Mouse (Mus musculus) cerebellum, postnatal 36 days (tissue): ENCODE measurements around the gene Dpysl5.
"Not testable (repeated sequence)": the region's sequence is repeated elsewhere in the genome, so short reads cannot be mapped to it uniquely, and the experiment has no call there.

Source experiments
- DNase-seq, 2 experiments: peaks; one replicate each; pipeline ENCODE4 v3.0.0; 2021 to 2022; ENCODE audit warnings: mixed read lengths in 2 of 2

Dpysl5 gene

GRCm38 (mm10) chr5:30711147-30712001 is at the start of gene Dpysl5:
Gene Dpysl5 (plus strand): TSS chr5:30711564.
- peak; percentile 90 to 93 for DNase-seq

GRCm38 (mm10) chr5:30665360-30665759 is 46.0 kb upstream of the Dpysl5 start:
- DNase-seq, result no peak

- no peak for DNase-seq
Observed at GRCm38 (mm10) chr5:30665968-30666367, 45.4 kb upstream of the Dpysl5 start.

GRCm38 (mm10) chr5:30666391-30667195 is 44.8 kb upstream of the Dpysl5 start, which contains the start of gene Cenpa:
Gene Cenpa (plus strand): TSS chr5:30666777.
- DNase-seq, result peak; percentile 79 to 88

GRCm38 (mm10) chr5:30667215-30667614 is 44.1 kb upstream of the Dpysl5 start:
- no peak for DNase-seq

GRCm38 (mm10) chr5:30667686-30668085 is 43.7 kb upstream of the Dpysl5 start:
- no peak for DNase-seq

GRCm38 (mm10) chr5:30668637-30669495 is 42.5 kb upstream of the Dpysl5 start:
- no peak for DNase-seq

GRCm38 (mm10) chr5:30669496-30669830 is 41.9 kb upstream of the Dpysl5 start:
- DNase-seq, result no peak

GRCm38 (mm10) chr5:30670091-30670490 is 41.3 kb upstream of the Dpysl5 start:
- no peak for DNase-seq

- DNase-seq, result no peak
Observed at GRCm38 (mm10) chr5:30674001-30674400, 37.4 kb upstream of the Dpysl5 start.

GRCm38 (mm10) chr5:30676800-30677199 is 34.6 kb upstream of the Dpysl5 start:
- DNase-seq, result no peak

GRCm38 (mm10) chr5:30678069-30678468 is 33.3 kb upstream of the Dpysl5 start:
- DNase-seq, result not testable (repeated sequence)

GRCm38 (mm10) chr5:30678722-30679296 is 32.6 kb upstream of the Dpysl5 start:
- DNase-seq, result no peak

- no peak for DNase-seq
Observed at GRCm38 (mm10) chr5:30679593-30679992, 31.8 kb upstream of the Dpysl5 start.

GRCm38 (mm10) chr5:30681970-30682369 is 29.4 kb upstream of the Dpysl5 start:
- no peak for DNase-seq

- DNase-seq, result no peak
Observed at GRCm38 (mm10) chr5:30682967-30683600, 28.3 kb upstream of the Dpysl5 start.

GRCm38 (mm10) chr5:30683993-30684392 is 27.4 kb upstream of the Dpysl5 start:
- DNase-seq, result no peak

- DNase-seq, result no peak
Observed at GRCm38 (mm10) chr5:30686781-30687180, 24.6 kb upstream of the Dpysl5 start.

GRCm38 (mm10) chr5:30700361-30701000 is 10.9 kb upstream of the Dpysl5 start:
- DNase-seq, result no peak

- not testable (repeated sequence) for DNase-seq
Observed at GRCm38 (mm10) chr5:30701373-30701772, 10.0 kb upstream of the Dpysl5 start.

GRCm38 (mm10) chr5:30701866-30702265 is 9.5 kb upstream of the Dpysl5 start:
- no peak for DNase-seq
